In the genomic region with DNA sequence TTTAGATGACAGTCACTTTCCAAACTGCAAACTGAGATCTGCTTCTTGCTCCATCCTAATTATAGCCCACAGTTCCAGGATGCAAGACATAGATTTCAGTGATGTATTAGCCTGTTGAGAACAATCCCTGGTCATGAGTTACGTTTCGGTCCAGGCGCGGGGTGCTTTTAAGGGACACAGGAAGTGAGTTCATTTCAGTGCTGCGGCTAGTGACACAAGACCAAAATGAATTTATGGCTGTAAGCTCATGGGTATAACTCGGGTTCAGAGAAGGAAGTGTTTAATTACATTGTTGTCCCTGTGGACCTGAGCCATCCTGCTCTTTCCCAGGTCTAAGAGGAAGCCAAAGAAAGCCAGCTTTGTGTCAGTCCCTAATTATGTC, we compare ENCODE assay signal across 20 mouse cellular contexts. TPM values are rescaled to one million over a fixed set of nuclear protein-coding genes. Genes with fewer than 3 reads are reported as not detected.
DNase-seq lines count a peak whose midpoint lies in the region; ATAC-seq and TF ChIP-seq lines count a peak whose summit lies in the region.
"Had no signal": no experiment of that assay in that cellular context is flagged by ENCODE, and none has a peak within 500 bp of the region (broad histone marks: within the 10 kb centered on the region; RNA-seq: fewer than 3 reads in every experiment).

No protein-coding gene starts in this region.

- ATAC-seq in intestine, embryonic 16.5 days, result no peak
- no peak for ATAC-seq in intestine, postnatal 0 days
- no peak for ATAC-seq in forebrain, embryonic 12.5 days (ENCODE audit: low FRiP score)
- ATAC-seq: forebrain, postnatal 0 days; hindbrain, embryonic 16.5 days; liver, postnatal 0 days had no signal

- H3K27ac ChIP-seq in intestine, embryonic 16.5 days (ENCODE audit: low read length), result 0 out of 2 replicates have a peak overlapping the region, but pooled peaks have one; percentile 35
- H3K27ac ChIP-seq in intestine, postnatal 0 days (ENCODE audit: low read depth, low read length), result no peak overlapping the region
- H3K27ac ChIP-seq in embryonic fibroblast, embryonic 13.5 days (ENCODE audit: insufficient read depth, low read length), result peak overlapping the region; percentile 59; the same call in 1 of the 2 replicates
- no peak overlapping the region for H3K27ac ChIP-seq in forebrain, embryonic 12.5 days
- H3K27ac ChIP-seq: embryonic facial prominence, embryonic 10.5 days; gastrocnemius, adult 2 months; layer of hippocampus, adult 2 months; limb, embryonic 15.5 days; midbrain, embryonic 12.5 days; stomach, embryonic 15.5 days had no signal

- 28% methylated on average over 6 of the region's 6 CpGs for WGBS in intestine, embryonic 16.5 days
- WGBS in intestine, postnatal 0 days, result 22% methylated on average over 6 of the region's 6 CpGs
- WGBS in forebrain, embryonic 12.5 days, result 80% methylated on average over 6 of the region's 6 CpGs

- no peaks in the 10 kb centered on the region for H3K36me3 ChIP-seq in intestine, embryonic 16.5 days (ENCODE audit: control insufficient read depth, insufficient read depth, low read length)
- no peaks in the 10 kb centered on the region for H3K36me3 ChIP-seq in intestine, postnatal 0 days (ENCODE audit: control insufficient read depth, insufficient read depth)
- no peaks in the 10 kb centered on the region for H3K36me3 ChIP-seq in forebrain, embryonic 12.5 days (replicated peaks)
- H3K36me3 ChIP-seq: embryonic facial prominence, embryonic 10.5 days; limb, embryonic 15.5 days; midbrain, embryonic 12.5 days; stomach, embryonic 15.5 days had no signal

- no peak for TF ChIP-seq POLR2A in embryonic fibroblast, embryonic 13.5 days (IDR thresholded peaks at IDR 0.05; ENCODE audit: low read depth, low read length)

- H3K9ac ChIP-seq in intestine, embryonic 16.5 days (ENCODE audit: low read depth, low read length), result no peak overlapping the region
- H3K9ac ChIP-seq in intestine, postnatal 0 days (ENCODE audit: low read depth, low read length), result no peak overlapping the region
- no peak overlapping the region for H3K9ac ChIP-seq in forebrain, embryonic 12.5 days
- H3K9ac ChIP-seq: forebrain, postnatal 0 days; limb, embryonic 15.5 days; liver, postnatal 0 days; midbrain, embryonic 12.5 days; stomach, embryonic 15.5 days had no signal

- H3K4me2 ChIP-seq in intestine, embryonic 16.5 days (ENCODE audit: low read depth, low read length), result no peak overlapping the region
- no peak overlapping the region for H3K4me2 ChIP-seq in intestine, postnatal 0 days (replicated peaks; ENCODE audit: low read depth)
- H3K4me2 ChIP-seq in forebrain, embryonic 12.5 days, result no peak overlapping the region
- H3K4me2 ChIP-seq: limb, embryonic 15.5 days; midbrain, embryonic 12.5 days; stomach, embryonic 15.5 days had no signal

- H3K4me3 ChIP-seq in intestine, embryonic 16.5 days (ENCODE audit: low read length), result no peak overlapping the region
- H3K4me3 ChIP-seq in intestine, postnatal 0 days (ENCODE audit: low read depth, low read length), result no peak overlapping the region
- no peak overlapping the region for H3K4me3 ChIP-seq in embryonic fibroblast, embryonic 13.5 days (ENCODE audit: insufficient read depth, low read length)
- H3K4me3 ChIP-seq in forebrain, embryonic 12.5 days (replicated peaks), result no peak overlapping the region
- H3K4me3 ChIP-seq: embryonic facial prominence, embryonic 10.5 days; gastrocnemius, adult 2 months; layer of hippocampus, adult 2 months; limb, embryonic 15.5 days; midbrain, embryonic 12.5 days; stomach, embryonic 15.5 days had no signal

- H3K4me1 ChIP-seq in intestine, embryonic 16.5 days (ENCODE audit: control insufficient read depth, insufficient read depth, low read length), result peaks cover 19% of the 10 kb centered on the region
- 0 out of 2 replicates have a peak, but pooled peaks cover 3% of the 10 kb centered on the region for H3K4me1 ChIP-seq in intestine, postnatal 0 days (replicated peaks; ENCODE audit: control insufficient read depth, insufficient read depth, low read length)
- peaks cover under 1% of the 10 kb centered on the region; the same call in 1 of the 2 replicates for H3K4me1 ChIP-seq in embryonic fibroblast, embryonic 13.5 days (ENCODE audit: control insufficient read depth, insufficient read depth, low read length)
- peaks cover under 1% of the 10 kb centered on the region; the same call in 1 of the 2 replicates for H3K4me1 ChIP-seq in forebrain, embryonic 12.5 days
- H3K4me1 ChIP-seq: limb, embryonic 15.5 days had no signal

- H3K27me3 ChIP-seq in intestine, embryonic 16.5 days (replicated peaks; ENCODE audit: control insufficient read depth, insufficient read depth, low read length), result no peaks in the 10 kb centered on the region
- no peaks in the 10 kb centered on the region for H3K27me3 ChIP-seq in intestine, postnatal 0 days (replicated peaks; ENCODE audit: control insufficient read depth, insufficient read depth, low read length)
- peaks cover 11% of the 10 kb centered on the region for H3K27me3 ChIP-seq in forebrain, embryonic 12.5 days
- H3K27me3 ChIP-seq: limb, embryonic 15.5 days; stomach, embryonic 15.5 days had no signal

- no peaks in the 10 kb centered on the region for H3K9me3 ChIP-seq in intestine, embryonic 16.5 days (ENCODE audit: control insufficient read depth, low read length)
- no peaks in the 10 kb centered on the region for H3K9me3 ChIP-seq in intestine, postnatal 0 days (ENCODE audit: control insufficient read depth)
- H3K9me3 ChIP-seq in forebrain, embryonic 12.5 days, result 0 out of 2 replicates have a peak, but pooled peaks cover 3% of the 10 kb centered on the region
- H3K9me3 ChIP-seq: embryonic facial prominence, embryonic 10.5 days; limb, embryonic 15.5 days; midbrain, embryonic 12.5 days; stomach, embryonic 15.5 days had no signal

- peak; percentile 74 for DNase-seq in kidney, adult 9 months
- peak; percentile 54 to 67 for DNase-seq in kidney, postnatal 4 days
- no peak for DNase-seq in embryo, embryonic 10 days (ENCODE audit: low spot score)
- DNase-seq: adrenal gland, postnatal 10 days; cerebellum, adult 9-11 months; forebrain, postnatal 0 days; gastrocnemius, adult 2 months; heart, postnatal 14 days; liver, postnatal 0 days; thymus, postnatal 25 days had no signal

- TF ChIP-seq CTCF in intestine, postnatal 0 days (IDR thresholded peaks at IDR 0.05; ENCODE audit: low read depth), result no peak
- TF ChIP-seq CTCF in embryonic fibroblast, embryonic 13.5 days (IDR thresholded peaks at IDR 0.05; ENCODE audit: borderline replicate concordance, insufficient read depth, low read length), result no peak

RNA-seq across cellular contexts. Expression of a gene that starts 5.5 kb away (rescaled TPM):
- polyA plus RNA-seq in intestine, embryonic 16.5 days (2015; fragmentation: Nextera tagmentation; extraction: Ambion mirVana), result 69.4 and 73.6 TPM in 2 replicates
- polyA plus RNA-seq in intestine, postnatal 0 days (2015; fragmentation: Nextera tagmentation; extraction: Ambion mirVana), result 39.2 and 41.9 TPM in 2 replicates
- 6.6 and 7.5 TPM in 2 replicates for polyA plus RNA-seq in embryonic fibroblast, embryonic 13.5 days (2011; ENCODE audit: insufficient read length, low read depth, missing spikeins)
- polyA plus RNA-seq in forebrain, embryonic 12.5 days (2016; fragmentation: Nextera tagmentation; extraction: Ambion mirVana), result 3.8 and 3.9 TPM in 2 replicates

Comparison
In these comparisons a context has a peak if more than half of its experiments do, and no peak if none do; other contexts are left out.
1. H3K27ac ChIP-seq: peak in intestine, embryonic 16.5 days (single experiment) and embryonic fibroblast, embryonic 13.5 days (single experiment); none in intestine, postnatal 0 days (single experiment) and forebrain, embryonic 12.5 days (single experiment).